Mouse (Mus musculus) intestine, embryonic 14.5 days (tissue): ENCODE measurements around the gene Usp46. TPM values are rescaled to one million over a fixed set of nuclear protein-coding genes. Genes with fewer than 3 reads are reported as not detected.

Source experiments
- polyA plus RNA-seq: library from polyadenylated mRNA; unstranded; fragments of >200 nt; fragmentation: Nextera tagmentation; extraction: Ambion mirVana; gene quantifications from 2 replicates; pipeline ENCODE4 v1.2.1, GENCODE M21; 2014

Gene Usp46
- polyA plus RNA-seq, 1 experiment from 2014 or later: 32.2 TPM

Other genes with a start within 250 kb of the Usp46 start
- gene Rasl11b, start 126.9 kb upstream of the Usp46 start, polyA plus RNA-seq: 39.6 and 43.8 TPM in 2 replicates